Mouse (Mus musculus): Measurements from ENCODE around the gene Ccdc85a. TPM values are rescaled to one million over a fixed set of nuclear protein-coding genes. Genes with fewer than 3 reads are reported as not detected.

Gene Ccdc85a
- polyA plus RNA-seq, 1 experiment from 2014 or later = 5.0 TPM

DNA sequence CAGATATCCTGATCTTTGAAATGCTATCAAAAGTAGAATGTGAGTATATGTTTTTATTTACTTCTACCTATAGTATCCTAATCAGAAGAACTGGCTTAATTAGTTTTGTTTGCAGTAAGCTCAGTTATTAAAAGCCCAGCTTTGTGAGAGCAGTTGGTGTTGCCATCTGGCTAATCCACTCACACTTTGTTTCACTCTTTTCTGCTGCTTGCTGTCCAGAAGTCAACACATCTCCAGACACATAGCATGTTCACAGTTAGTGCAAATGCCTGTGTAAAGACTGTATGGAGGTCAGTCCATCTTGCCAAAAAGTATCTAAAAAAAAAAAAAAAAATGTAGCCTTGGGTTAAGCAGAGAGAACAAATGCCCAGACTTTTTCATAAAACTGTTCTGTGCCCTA lies 27.7 kb downstream of the Ccdc85a start:
- Histone ChIP-seq H3K4me1 (ENCODE audit: control insufficient read depth, insufficient read depth, low read length) (no peaks in the 10 kb centered on the region), H3K9ac (ENCODE audit: low read length) (no peak overlapping the region), H3K4me2 (ENCODE audit: low read depth) (no peak overlapping the region), H3K27me3 (ENCODE audit: control insufficient read depth, insufficient read depth, low read length) (no peaks in the 10 kb centered on the region), H3K36me3 (ENCODE audit: control insufficient read depth, insufficient read depth, low read length) (no peaks in the 10 kb centered on the region), H3K9me3 (ENCODE audit: control insufficient read depth, low read length) (no peaks in the 10 kb centered on the region), H3K27ac (ENCODE audit: low read depth, low read length) (no peak overlapping the region), H3K4me3 (ENCODE audit: low read depth, low read length) (no peak overlapping the region)
- DNase-seq (ENCODE audit: low spot score) = no peak
- ATAC-seq (ENCODE audit: insufficient read depth, low FRiP score, low TSS enrichment) = no peak

- Histone ChIP-seq H3K36me3 (ENCODE audit: control insufficient read depth, insufficient read depth, low read length) (no peaks in the 10 kb centered on the region), H3K4me3 (ENCODE audit: low read depth, low read length) (no peak overlapping the region), H3K9me3 (ENCODE audit: control insufficient read depth, low read length) (no peaks in the 10 kb centered on the region), H3K4me2 (ENCODE audit: low read depth) (no peak overlapping the region), H3K4me1 (ENCODE audit: control insufficient read depth, insufficient read depth, low read length) (no peaks in the 10 kb centered on the region), H3K27ac (ENCODE audit: low read depth, low read length) (no peak overlapping the region), H3K27me3 (ENCODE audit: control insufficient read depth, insufficient read depth, low read length) (no peaks in the 10 kb centered on the region), H3K9ac (ENCODE audit: low read length) (no peak overlapping the region)
- no peak for DNase-seq (ENCODE audit: low spot score)
- ATAC-seq (ENCODE audit: insufficient read depth, low FRiP score, low TSS enrichment) = no peak
- 82% methylated on average over 2 of the region's 2 CpGs for WGBS
These were observed 40.7 kb downstream of the Ccdc85a start for GRCm38 (mm10) chr11:28543429-28543828.

GRCm38 (mm10) chr11:28541307-28541706 lies 42.8 kb downstream of the Ccdc85a start:
- DNase-seq (ENCODE audit: low spot score) = no peak
- no peak overlapping the region for H3K9ac ChIP-seq (ENCODE audit: low read length)
- 82% methylated on average over 1 of the region's 1 CpGs for WGBS
- no peak overlapping the region for H3K4me3 ChIP-seq (ENCODE audit: low read depth, low read length)
- no peaks in the 10 kb centered on the region for H3K4me1 ChIP-seq (ENCODE audit: control insufficient read depth, insufficient read depth, low read length)
- H3K36me3 ChIP-seq (ENCODE audit: control insufficient read depth, insufficient read depth, low read length) = no peaks in the 10 kb centered on the region
- H3K27ac ChIP-seq (ENCODE audit: low read depth, low read length) = no peak overlapping the region
- no peaks in the 10 kb centered on the region for H3K9me3 ChIP-seq (ENCODE audit: control insufficient read depth, low read length)
- H3K27me3 ChIP-seq (ENCODE audit: control insufficient read depth, insufficient read depth, low read length) = no peaks in the 10 kb centered on the region
- no peak overlapping the region for H3K4me2 ChIP-seq (ENCODE audit: low read depth)
- ATAC-seq (ENCODE audit: insufficient read depth, low FRiP score, low TSS enrichment) = no peak

DNA sequence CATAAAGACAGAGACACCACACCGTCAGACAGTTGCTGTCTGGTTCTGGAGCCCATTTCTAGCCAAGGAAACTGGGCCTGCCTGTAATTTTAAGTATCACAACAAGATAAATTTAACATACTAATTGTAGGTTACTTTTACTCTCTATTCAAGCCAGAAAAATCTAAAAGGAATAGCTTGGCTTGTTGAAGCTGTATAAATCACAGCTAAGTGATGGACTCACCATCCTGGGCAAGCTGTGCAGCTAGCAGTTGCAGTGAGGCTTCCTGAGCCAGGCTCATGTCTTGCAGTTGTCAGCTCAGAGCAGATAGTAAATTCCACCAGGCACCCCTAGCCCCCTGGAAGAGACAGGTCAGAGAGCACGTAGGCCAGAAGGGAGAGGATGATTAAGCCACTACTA lies 50.8 kb downstream of the Ccdc85a start:
- 75% methylated on average over 2 of the region's 2 CpGs for WGBS
- ATAC-seq (ENCODE audit: insufficient read depth, low FRiP score, low TSS enrichment) = no peak
- H3K27ac ChIP-seq (ENCODE audit: low read depth, low read length) = no peak overlapping the region

DNA sequence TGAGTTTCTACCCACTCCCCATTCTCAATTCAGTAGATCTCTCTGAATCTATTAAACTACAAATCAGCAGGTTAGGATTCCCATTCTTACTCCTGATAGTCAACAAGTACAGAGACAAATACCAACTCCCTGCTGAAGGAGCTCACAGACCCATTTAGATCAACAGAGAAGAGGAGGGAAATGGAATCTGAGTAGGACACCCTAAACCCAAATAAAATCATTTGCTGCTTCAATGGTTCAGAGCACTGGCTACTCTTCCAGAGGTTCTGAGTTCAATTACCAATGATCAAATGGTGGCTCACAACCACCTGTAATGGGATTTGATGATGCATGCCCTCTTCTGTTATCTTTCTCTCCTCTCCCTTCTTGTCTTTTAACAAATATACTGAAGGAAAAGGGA lies 82.9 kb downstream of the Ccdc85a start:
- DNase-seq (ENCODE audit: low spot score) (no peak), ATAC-seq (ENCODE audit: insufficient read depth, low FRiP score, low TSS enrichment) (no peak)
- Histone ChIP-seq H3K27ac (ENCODE audit: low read depth, low read length) (no peak overlapping the region), H3K36me3 (ENCODE audit: control insufficient read depth, insufficient read depth, low read length) (no peaks in the 10 kb centered on the region), H3K4me1 (ENCODE audit: control insufficient read depth, insufficient read depth, low read length) (no peaks in the 10 kb centered on the region), H3K9me3 (ENCODE audit: control insufficient read depth, low read length) (no peaks in the 10 kb centered on the region), H3K27me3 (ENCODE audit: control insufficient read depth, insufficient read depth, low read length) (no peaks in the 10 kb centered on the region), H3K4me3 (ENCODE audit: low read depth, low read length) (no peak overlapping the region), H3K9ac (ENCODE audit: low read length) (no peak overlapping the region), H3K4me2 (ENCODE audit: low read depth) (no peak overlapping the region)

More for the DNA sequence above, 50.8 kb downstream of the Ccdc85a start:
- Histone ChIP-seq H3K36me3 (ENCODE audit: control insufficient read depth, insufficient read depth, low read length) (no peaks in the 10 kb centered on the region), H3K4me2 (ENCODE audit: low read depth) (no peak overlapping the region), H3K9ac (ENCODE audit: low read length) (no peak overlapping the region), H3K4me3 (ENCODE audit: low read depth, low read length) (no peak overlapping the region), H3K9me3 (ENCODE audit: control insufficient read depth, low read length) (no peaks in the 10 kb centered on the region), H3K4me1 (ENCODE audit: control insufficient read depth, insufficient read depth, low read length) (no peaks in the 10 kb centered on the region), H3K27me3 (ENCODE audit: control insufficient read depth, insufficient read depth, low read length) (no peaks in the 10 kb centered on the region)
- no peak for DNase-seq (ENCODE audit: low spot score)

DNA sequence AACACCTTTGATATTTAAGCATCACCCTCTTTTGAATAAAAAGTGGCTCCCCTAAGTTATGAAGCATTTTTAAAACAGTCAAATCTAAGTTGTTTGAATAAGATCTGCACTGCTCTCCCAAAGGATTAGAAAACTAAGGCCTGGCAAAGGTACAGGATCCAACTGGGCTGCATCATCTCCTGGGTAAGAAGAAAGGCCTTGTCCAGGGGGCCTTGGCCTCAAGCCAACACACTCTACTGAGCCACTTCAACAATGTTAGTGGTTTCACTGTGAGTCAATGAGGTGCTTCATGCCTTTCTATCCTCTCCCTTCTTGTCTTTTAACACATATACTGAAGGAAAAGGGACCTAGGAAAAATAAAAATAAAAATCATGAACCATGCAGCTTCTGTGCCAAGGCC lies 87.1 kb downstream of the Ccdc85a start:
- Histone ChIP-seq H3K9me3 (ENCODE audit: control insufficient read depth, low read length) (no peaks in the 10 kb centered on the region), H3K4me2 (ENCODE audit: low read depth) (no peak overlapping the region), H3K27me3 (ENCODE audit: control insufficient read depth, insufficient read depth, low read length) (no peaks in the 10 kb centered on the region), H3K4me1 (ENCODE audit: control insufficient read depth, insufficient read depth, low read length) (no peaks in the 10 kb centered on the region), H3K27ac (ENCODE audit: low read depth, low read length) (no peak overlapping the region), H3K9ac (ENCODE audit: low read length) (no peak overlapping the region), H3K4me3 (ENCODE audit: low read depth, low read length) (no peak overlapping the region), H3K36me3 (ENCODE audit: control insufficient read depth, insufficient read depth, low read length) (no peaks in the 10 kb centered on the region)
- no peak for DNase-seq (ENCODE audit: low spot score)
- no peak for ATAC-seq (ENCODE audit: insufficient read depth, low FRiP score, low TSS enrichment)

DNA sequence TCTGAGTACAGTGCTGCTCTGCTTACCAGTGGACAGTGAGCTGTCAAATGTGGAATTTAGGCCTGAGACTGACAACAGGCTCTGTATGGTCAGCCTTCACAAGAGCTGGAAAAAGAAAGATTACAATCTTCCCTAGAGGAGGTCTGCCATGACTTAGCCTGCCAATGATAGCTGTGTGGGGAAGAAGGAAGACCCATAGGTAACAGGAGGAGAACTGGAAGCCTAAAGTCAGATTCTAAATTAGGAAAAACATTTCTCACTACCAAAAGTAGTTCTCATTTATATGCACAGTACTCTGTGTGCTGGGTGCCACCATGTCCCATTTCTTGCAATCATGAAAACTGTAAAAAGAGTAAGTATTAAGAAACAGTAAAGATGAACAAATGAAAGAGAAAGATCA lies 90.8 kb downstream of the Ccdc85a start:
- Histone ChIP-seq H3K27ac (ENCODE audit: low read depth, low read length) (no peak overlapping the region), H3K27me3 (ENCODE audit: control insufficient read depth, insufficient read depth, low read length) (no peaks in the 10 kb centered on the region), H3K4me2 (ENCODE audit: low read depth) (no peak overlapping the region), H3K4me3 (ENCODE audit: low read depth, low read length) (no peak overlapping the region), H3K9me3 (ENCODE audit: control insufficient read depth, low read length) (no peaks in the 10 kb centered on the region), H3K36me3 (ENCODE audit: control insufficient read depth, insufficient read depth, low read length) (no peaks in the 10 kb centered on the region), H3K4me1 (ENCODE audit: control insufficient read depth, insufficient read depth, low read length) (no peaks in the 10 kb centered on the region), H3K9ac (ENCODE audit: low read length) (no peak overlapping the region)
- no peak for ATAC-seq (ENCODE audit: insufficient read depth, low FRiP score, low TSS enrichment)
- no peak for DNase-seq (ENCODE audit: low spot score)

DNA sequence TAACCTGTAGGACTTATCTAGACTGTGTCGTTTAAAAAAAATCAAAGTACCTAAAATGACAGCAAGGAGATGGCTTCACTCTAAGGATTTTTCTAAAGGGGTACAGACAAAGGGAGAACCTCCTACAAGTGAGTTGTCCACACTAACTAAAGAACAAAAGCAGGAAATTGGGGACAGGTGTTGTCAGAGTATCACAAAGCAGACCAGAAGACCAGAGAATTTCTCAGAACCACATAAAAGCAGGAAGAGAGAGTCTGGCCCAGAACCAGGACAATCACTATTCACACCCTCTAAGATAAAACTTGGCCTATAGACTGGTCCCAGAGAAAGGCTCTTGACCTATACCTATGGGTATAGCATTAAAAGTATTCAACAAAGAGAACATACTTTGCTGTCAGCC lies 92.8 kb downstream of the Ccdc85a start:
- DNase-seq (ENCODE audit: low spot score) = no peak
- Histone ChIP-seq H3K36me3 (ENCODE audit: control insufficient read depth, insufficient read depth, low read length) (no peaks in the 10 kb centered on the region), H3K9ac (ENCODE audit: low read length) (no peak overlapping the region), H3K27me3 (ENCODE audit: control insufficient read depth, insufficient read depth, low read length) (no peaks in the 10 kb centered on the region), H3K4me2 (ENCODE audit: low read depth) (no peak overlapping the region), H3K27ac (ENCODE audit: low read depth, low read length) (no peak overlapping the region), H3K9me3 (ENCODE audit: control insufficient read depth, low read length) (no peaks in the 10 kb centered on the region), H3K4me1 (ENCODE audit: control insufficient read depth, insufficient read depth, low read length) (no peaks in the 10 kb centered on the region), H3K4me3 (ENCODE audit: low read depth, low read length) (no peak overlapping the region)
- ATAC-seq (ENCODE audit: insufficient read depth, low FRiP score, low TSS enrichment) = no peak
- 92% methylated on average over 1 of the region's 1 CpGs for whole genome bisulfite sequencing

- H3K27ac ChIP-seq (ENCODE audit: low read depth, low read length) = no peak overlapping the region
- H3K27me3 ChIP-seq (ENCODE audit: control insufficient read depth, insufficient read depth, low read length) = no peaks in the 10 kb centered on the region
- DNase-seq (ENCODE audit: low spot score) (no peak), ATAC-seq (ENCODE audit: insufficient read depth, low FRiP score, low TSS enrichment) (no peak)
- no peak overlapping the region for H3K4me2 ChIP-seq (ENCODE audit: low read depth)
- H3K36me3 ChIP-seq (ENCODE audit: control insufficient read depth, insufficient read depth, low read length) = no peaks in the 10 kb centered on the region
- H3K9me3 ChIP-seq (ENCODE audit: control insufficient read depth, low read length) = no peaks in the 10 kb centered on the region
- no peak overlapping the region for H3K4me3 ChIP-seq (ENCODE audit: low read depth, low read length)
- H3K4me1 ChIP-seq (ENCODE audit: control insufficient read depth, insufficient read depth, low read length) = no peaks in the 10 kb centered on the region
- WGBS = 57% methylated on average over 4 of the region's 4 CpGs
- H3K9ac ChIP-seq (ENCODE audit: low read length) = no peak overlapping the region
These were observed 99.9 kb downstream of the Ccdc85a start for GRCm38 (mm10) chr11:28484083-28484729.
